Mouse (Mus musculus): ENCODE measurements around the gene Prkn. TPM values are rescaled to one million over a fixed set of nuclear protein-coding genes. Genes with fewer than 3 reads are reported as not detected.
A peak's percentile ranks its signal among the peaks of the same experiment; 100 is the strongest.

The Prkn gene
- polyA plus RNA-seq, 1 experiment: 0.70 TPM

- H3K4me3 ChIP-seq (ENCODE audit: insufficient read depth, low read length): no peak overlapping the region
- no peak for TF ChIP-seq POLR2A (IDR thresholded peaks at IDR 0.05; ENCODE audit: low read depth, low read length)
- no peak for TF ChIP-seq CTCF (IDR thresholded peaks at IDR 0.05; ENCODE audit: borderline replicate concordance, insufficient read depth, low read length)
- no peaks in the 10 kb centered on the region for H3K4me1 ChIP-seq (ENCODE audit: control insufficient read depth, insufficient read depth, low read length)
- H3K27ac ChIP-seq (ENCODE audit: insufficient read depth, low read length): no peak overlapping the region
Observed at GRCm38 (mm10) chr17:12062861-12063260, 1222.7 kb downstream of the Prkn start.

GRCm38 (mm10) chr17:12063533-12063932 lies 1223.3 kb downstream of the Prkn start:
- Histone ChIP-seq H3K4me1 (ENCODE audit: control insufficient read depth, insufficient read depth, low read length) (no peaks in the 10 kb centered on the region), H3K27ac (ENCODE audit: insufficient read depth, low read length) (no peak overlapping the region), H3K4me3 (ENCODE audit: insufficient read depth, low read length) (no peak overlapping the region)
- TF ChIP-seq POLR2A (IDR thresholded peaks at IDR 0.05; ENCODE audit: low read depth, low read length) (no peak), CTCF (IDR thresholded peaks at IDR 0.05; ENCODE audit: borderline replicate concordance, insufficient read depth, low read length) (no peak)

- no peak for TF ChIP-seq POLR2A (IDR thresholded peaks at IDR 0.05; ENCODE audit: low read depth, low read length)
- Histone ChIP-seq H3K4me1 (ENCODE audit: control insufficient read depth, insufficient read depth, low read length) (no peaks in the 10 kb centered on the region), H3K4me3 (ENCODE audit: insufficient read depth, low read length) (no peak overlapping the region), H3K27ac (ENCODE audit: insufficient read depth, low read length) (no peak overlapping the region)
Observed at GRCm38 (mm10) chr17:12066054-12066453, 1225.9 kb downstream of the Prkn start.

GRCm38 (mm10) chr17:12076816-12077215 lies 1236.6 kb downstream of the Prkn start:
- Histone ChIP-seq H3K27ac (ENCODE audit: insufficient read depth, low read length) (no peak overlapping the region), H3K4me3 (ENCODE audit: insufficient read depth, low read length) (no peak overlapping the region), H3K4me1 (ENCODE audit: control insufficient read depth, insufficient read depth, low read length) (no peaks in the 10 kb centered on the region)
- TF ChIP-seq POLR2A (IDR thresholded peaks at IDR 0.05; ENCODE audit: low read depth, low read length) (no peak), CTCF (IDR thresholded peaks at IDR 0.05; ENCODE audit: borderline replicate concordance, insufficient read depth, low read length) (no peak)

DNA sequence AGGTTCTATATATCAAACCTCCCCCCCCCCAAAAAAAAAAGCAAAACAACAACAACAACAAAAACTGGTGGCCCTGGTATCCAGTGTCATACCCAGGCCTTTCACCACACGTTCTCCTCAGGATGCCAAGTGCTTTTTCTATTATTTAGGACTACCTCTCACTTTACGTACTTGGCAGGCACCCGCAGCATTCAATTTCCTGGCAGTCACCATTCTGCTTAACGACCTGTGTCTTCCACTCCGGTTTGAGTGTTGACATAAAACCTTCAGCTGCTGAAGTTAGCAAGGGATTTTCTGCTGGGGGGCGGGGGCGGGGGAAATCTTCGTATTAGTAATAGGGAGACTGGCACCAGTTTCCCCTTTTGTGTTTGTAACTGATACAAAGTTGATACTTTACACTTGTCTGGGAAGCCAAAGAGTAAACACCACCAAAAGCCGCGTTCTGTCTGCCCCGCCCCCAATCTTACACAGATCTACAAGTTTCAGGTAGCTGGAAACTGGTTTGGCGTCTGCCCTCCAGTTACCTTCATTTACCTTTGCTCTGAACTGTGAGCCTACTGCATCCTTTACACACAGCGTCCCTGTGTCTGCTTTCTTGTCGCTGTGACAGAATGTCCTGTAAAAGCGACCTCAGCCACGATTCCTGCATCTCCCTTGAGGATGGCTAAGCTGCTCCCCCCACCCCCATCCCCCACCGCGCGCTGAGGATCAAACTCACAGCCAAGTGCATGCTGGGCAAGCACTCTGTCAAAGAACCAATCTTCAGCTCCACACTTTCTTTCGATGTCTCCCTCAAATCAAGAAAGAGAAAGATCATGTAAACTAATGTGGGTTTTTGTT lies 1240.7 kb downstream of the Prkn start:
- Histone ChIP-seq H3K4me3 (ENCODE audit: insufficient read depth, low read length) (no peak overlapping the region), H3K27ac (ENCODE audit: insufficient read depth, low read length) (no peak overlapping the region), H3K4me1 (ENCODE audit: control insufficient read depth, insufficient read depth, low read length) (no peaks in the 10 kb centered on the region)
- TF ChIP-seq POLR2A (IDR thresholded peaks at IDR 0.05; ENCODE audit: low read depth, low read length): no peak

- TF ChIP-seq CTCF (IDR thresholded peaks at IDR 0.05; ENCODE audit: borderline replicate concordance, insufficient read depth, low read length) (no peak), POLR2A (IDR thresholded peaks at IDR 0.05; ENCODE audit: low read depth, low read length) (no peak)
- Histone ChIP-seq H3K4me1 (ENCODE audit: control insufficient read depth, insufficient read depth, low read length) (no peaks in the 10 kb centered on the region), H3K4me3 (ENCODE audit: insufficient read depth, low read length) (no peak overlapping the region), H3K27ac (ENCODE audit: insufficient read depth, low read length) (no peak overlapping the region)
Observed at GRCm38 (mm10) chr17:12082201-12082600, 1242.0 kb downstream of the Prkn start.

DNA sequence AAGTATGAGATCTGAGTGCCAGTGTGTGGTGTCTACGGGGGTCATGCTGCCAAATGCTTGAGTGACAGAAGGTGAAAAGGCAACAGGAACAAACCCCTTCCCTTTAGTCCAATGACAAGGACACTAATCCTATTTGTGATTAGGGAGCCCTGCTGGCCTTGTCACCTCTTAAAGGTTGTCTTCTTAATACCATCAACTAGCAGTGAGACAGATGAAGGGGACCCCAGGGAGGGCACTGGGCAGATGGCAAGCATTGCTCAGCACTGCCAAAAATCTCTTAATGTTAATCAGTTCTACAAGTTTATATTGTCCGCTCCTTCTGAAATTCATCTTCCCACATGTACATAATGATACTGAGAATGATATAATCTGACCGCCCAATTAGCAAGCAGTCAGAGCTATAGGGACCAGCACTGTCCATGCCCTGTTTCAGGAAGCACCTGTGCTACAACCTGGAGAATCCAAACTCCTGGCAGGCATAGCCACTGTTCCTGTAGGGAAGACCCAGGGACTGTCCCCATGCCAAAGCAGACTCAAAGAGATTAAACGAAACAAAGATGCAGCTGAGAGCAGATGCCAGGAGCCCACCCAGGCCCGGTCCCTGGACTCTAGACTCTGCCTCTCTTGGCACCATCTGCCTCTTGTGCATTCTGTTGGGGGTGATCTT lies 1250.2 kb downstream of the Prkn start:
- TF ChIP-seq POLR2A (IDR thresholded peaks at IDR 0.05; ENCODE audit: low read depth, low read length) (no peak), CTCF (IDR thresholded peaks at IDR 0.05; ENCODE audit: borderline replicate concordance, insufficient read depth, low read length) (no peak)
- peaks cover 5% of the 10 kb centered on the region; the same call in 1 of the 2 replicates for H3K4me1 ChIP-seq (ENCODE audit: control insufficient read depth, insufficient read depth, low read length)

DNA sequence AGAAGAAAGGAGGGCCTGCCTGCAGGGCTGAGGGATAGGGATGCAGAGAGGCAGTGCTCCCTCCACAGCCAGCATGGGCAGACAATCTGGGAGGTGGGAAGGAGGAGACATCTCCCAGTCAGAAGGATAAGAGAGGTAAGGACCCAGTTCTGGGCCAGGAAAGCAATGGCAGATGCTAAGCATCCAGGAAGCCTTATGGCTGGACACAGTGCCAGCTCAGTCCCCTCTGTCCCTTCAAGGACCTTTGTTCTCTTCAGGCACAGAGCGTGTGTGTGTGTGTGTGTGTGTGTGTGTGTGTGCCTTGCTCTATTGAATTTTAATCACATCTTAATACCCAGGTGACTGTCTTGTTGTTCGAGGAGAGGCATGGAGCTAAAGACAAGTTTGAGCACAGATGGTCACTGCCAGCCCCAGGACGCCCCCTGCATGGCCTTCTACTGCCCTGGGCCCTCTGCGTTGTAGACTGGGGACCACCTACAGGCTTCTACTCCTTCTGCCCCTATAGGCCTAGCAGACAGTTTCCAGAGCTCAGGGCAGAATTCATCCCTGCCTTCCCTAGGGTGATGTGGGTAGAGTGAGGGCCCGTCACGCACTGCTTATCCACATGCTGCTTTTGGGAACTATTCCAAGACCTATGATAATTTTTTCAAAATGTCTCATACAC lies 1252.8 kb downstream of the Prkn start:
- Histone ChIP-seq H3K4me3 (ENCODE audit: insufficient read depth, low read length) (no peak overlapping the region), H3K27ac (ENCODE audit: insufficient read depth, low read length) (no peak overlapping the region), H3K4me1 (ENCODE audit: control insufficient read depth, insufficient read depth, low read length) (peaks cover 5% of the 10 kb centered on the region; the same call in 1 of the 2 replicates)
- TF ChIP-seq CTCF (IDR thresholded peaks at IDR 0.05; ENCODE audit: borderline replicate concordance, insufficient read depth, low read length): no peak
- TF ChIP-seq POLR2A (IDR thresholded peaks at IDR 0.05; ENCODE audit: low read depth, low read length): no peak

More for the DNA sequence above, 1250.2 kb downstream of the Prkn start:
- Histone ChIP-seq H3K4me3 (ENCODE audit: insufficient read depth, low read length) (no peak overlapping the region), H3K27ac (ENCODE audit: insufficient read depth, low read length) (no peak overlapping the region)

DNA sequence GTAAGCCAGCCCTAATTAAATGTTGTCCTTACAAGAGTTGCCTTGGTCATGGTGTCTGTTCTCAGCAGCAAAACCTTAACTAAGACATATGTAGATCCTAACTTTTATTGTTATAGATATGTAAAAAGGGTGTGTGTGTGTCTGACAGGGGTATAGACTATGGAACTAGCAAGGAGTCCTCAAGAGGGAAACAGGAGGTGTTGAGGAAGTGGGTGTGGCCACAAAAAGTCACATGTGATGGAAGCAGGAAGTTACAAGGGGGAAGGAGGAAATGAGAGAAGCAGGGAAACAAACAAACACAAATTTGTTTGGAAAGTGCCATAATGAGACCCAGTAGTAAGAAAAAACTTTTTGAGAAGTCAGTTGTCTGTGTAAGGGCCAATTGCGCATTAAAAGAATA lies 1253.8 kb downstream of the Prkn start:
- TF ChIP-seq POLR2A (IDR thresholded peaks at IDR 0.05; ENCODE audit: low read depth, low read length) (no peak), CTCF (IDR thresholded peaks at IDR 0.05; ENCODE audit: borderline replicate concordance, insufficient read depth, low read length) (no peak)
- Histone ChIP-seq H3K4me3 (ENCODE audit: insufficient read depth, low read length) (no peak overlapping the region), H3K27ac (ENCODE audit: insufficient read depth, low read length) (0 out of 2 replicates have a peak overlapping the region, but pooled peaks have one; percentile 82), H3K4me1 (ENCODE audit: control insufficient read depth, insufficient read depth, low read length) (peaks cover 5% of the 10 kb centered on the region; the same call in 1 of the 2 replicates)
